Mouse (Mus musculus): ENCODE results near the gene Lrrc4.

Gene Lrrc4

DNA sequence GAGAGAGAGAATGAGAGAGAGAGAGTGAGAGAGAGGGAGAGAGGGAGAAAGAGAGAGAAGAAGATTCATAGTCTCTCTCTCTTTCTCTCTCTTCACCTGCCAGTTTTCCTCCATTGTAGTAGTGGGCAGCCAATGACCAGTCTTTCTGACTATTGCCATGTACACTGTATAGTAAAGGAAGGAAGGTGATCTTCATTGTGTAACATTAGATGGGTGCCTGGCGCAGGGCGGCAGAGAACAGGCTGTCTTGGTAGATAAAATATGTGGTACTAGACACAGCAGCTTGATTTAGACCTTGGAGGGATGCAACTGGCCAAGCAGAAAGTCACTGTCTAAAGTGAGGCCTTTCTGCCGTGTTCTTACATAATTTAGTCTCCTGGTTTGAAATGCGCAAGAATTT is 216.7 kb downstream of the Lrrc4 start:
- no peak for DNase-seq (ENCODE audit: low spot score)

DNA sequence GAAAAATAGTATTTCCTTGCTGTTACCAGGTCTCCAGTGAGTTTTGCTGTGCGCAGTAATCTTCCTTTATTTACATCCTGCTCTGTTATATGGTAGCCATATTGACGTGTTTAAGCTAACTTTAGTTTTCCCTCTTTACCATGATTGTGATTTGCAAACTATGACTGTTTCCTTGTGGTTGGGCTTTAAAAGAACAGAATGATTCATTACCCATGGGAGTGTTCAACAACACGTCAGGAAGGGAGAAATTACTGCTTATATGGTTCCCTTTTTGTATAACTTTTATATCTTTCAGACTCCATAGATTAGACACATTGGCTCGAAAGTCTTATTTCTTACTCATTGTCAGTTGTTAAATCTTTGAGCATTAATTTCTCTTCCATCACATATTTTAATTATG is 218.1 kb downstream of the Lrrc4 start:
- no peak for DNase-seq (ENCODE audit: low spot score)

Data from adipocyte (in vitro differentiated cells).